Mouse (Mus musculus) gastrocnemius, postnatal 25 days (tissue): ENCODE measurements at regions not wholly inside any gene's neighbourhood (a gene's known extent, or its start where the extent isn't known, plus 50 kb on each side); places are given as distances from the start of the nearest gene placed in this dataset.
A peak's percentile ranks its signal among the peaks of the same experiment; 100 is the strongest.

ENCODE experiments used
- DNase-seq: peaks from one replicate; pipeline ENCODE4 v3.0.0; 2022

DNA sequence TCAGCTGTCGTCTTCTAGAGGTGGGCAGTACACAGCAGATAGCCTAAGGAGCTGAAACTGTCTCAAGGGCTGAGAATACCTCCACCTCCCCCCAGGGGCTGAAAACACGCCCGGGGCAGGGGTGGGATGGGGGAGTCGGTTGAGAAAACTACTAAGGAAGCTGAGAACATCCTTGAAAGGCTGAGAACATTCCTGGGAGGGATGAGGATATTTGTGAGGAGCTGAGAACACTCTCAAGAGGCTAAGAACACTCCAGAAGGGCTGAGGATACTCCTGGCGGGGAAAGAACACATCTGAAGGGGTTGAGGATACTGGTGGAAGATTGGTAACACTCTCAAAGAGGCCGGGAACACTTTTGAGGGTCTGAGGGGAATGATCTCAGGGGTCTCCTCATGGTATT lies 81.3 kb upstream of the Gm9887 start:
- no peak for DNase-seq

DNA sequence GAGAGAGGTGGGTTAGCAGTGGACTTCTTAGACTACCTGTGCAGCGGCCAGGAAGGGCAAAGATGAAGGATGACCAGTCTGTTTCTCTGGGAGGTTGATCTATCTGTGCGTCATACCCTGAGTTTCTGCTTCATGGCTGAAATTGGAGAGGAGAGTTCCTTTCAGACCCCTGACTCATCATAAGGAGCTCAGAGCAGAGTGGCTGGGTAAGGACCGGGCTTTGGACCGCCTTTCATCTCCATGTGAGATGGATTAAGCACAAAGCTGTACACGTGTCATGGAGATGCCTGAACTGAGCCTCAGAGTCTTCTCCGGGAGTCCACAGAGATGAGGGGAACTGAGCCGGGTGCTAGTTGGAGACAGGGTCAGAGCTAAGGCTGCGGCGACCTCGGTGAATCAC lies 80.7 kb upstream of the Gm9887 start:
- no peak for DNase-seq

DNA sequence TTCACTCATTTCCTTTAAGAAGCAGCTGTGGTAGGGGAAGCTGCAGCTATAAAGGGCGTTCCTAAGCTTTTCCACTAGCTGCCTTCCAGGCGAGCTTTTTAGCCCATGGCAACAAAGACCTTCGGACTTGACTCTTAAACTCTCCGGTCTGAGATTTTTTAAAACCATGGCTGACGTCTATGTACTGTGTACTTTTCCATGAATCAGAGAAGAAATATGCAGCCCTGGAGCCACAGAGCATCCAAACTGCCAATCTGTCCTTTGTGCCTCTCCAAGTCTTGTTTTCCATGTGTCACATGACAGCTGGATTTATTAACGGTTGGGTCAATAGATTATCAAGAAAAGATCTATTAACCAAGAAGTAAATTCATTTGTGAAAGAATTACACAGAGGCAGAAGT lies 78.9 kb upstream of the Gm9887 start:
- DNase-seq = peak; percentile 44

DNA sequence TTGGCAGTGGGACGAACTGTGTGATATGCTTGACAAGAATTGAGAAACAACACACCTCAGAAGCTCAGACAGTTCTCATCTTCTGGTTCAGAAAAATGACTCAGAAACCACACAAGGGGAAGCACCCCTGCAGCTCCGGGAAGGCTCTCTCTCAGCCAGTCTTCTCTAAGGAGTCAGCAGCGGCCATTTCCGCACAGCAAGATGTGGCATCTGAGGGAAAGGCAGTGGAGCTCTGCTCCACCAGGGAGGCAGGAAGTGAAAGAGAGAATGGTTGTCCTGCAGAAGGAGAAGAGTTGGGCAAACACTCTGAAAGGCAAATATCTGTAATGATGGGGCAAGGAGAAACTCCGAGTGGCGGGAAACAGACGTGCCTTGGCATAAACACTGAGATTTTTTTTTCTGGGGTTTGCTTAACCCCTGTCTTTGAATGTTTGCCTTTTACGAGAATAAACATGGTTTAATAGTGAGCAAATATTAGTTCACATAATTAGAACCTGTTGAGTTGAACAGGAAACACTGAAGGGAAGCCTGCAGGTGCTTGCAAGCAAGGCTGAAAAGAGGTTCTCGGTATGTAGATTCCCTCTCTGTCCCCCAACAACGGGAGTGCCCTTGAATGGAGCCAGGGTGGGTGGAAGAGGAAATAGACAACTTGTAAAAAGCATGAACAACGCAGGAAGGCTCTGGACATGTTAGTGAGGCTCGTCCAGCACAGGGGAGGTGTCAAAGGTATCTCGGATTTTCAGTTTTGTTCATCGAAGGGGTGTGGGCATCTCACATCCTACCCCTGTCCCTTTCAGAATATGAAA lies 75.9 kb upstream of the Gm9887 start:
- peak; percentile 39 for DNase-seq

DNA sequence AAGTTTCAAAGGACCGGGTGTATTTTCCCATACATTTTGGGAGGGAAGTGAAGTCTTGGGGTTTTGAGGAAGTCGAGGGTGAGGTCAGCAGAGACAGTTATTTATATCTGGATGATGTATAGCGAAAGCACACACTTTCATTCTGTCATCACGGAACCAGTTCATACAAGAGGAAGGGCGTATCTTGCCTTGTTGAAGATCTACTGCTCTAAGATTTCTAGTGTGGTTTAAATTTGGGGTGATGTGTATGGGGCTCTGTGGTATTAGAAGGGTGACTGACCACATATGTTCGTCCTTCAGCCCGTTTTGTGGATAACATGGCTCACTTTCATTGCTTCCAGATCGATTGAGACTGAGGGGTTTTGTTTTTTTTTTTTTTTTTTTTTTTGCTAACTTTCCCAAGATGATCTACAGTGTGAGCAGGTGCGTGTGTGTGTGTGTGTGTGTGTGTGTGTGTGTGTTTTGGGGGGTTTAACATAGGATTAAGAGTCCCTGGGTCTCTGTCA lies 75.1 kb upstream of the Gm9887 start:
- DNase-seq = no peak

DNA sequence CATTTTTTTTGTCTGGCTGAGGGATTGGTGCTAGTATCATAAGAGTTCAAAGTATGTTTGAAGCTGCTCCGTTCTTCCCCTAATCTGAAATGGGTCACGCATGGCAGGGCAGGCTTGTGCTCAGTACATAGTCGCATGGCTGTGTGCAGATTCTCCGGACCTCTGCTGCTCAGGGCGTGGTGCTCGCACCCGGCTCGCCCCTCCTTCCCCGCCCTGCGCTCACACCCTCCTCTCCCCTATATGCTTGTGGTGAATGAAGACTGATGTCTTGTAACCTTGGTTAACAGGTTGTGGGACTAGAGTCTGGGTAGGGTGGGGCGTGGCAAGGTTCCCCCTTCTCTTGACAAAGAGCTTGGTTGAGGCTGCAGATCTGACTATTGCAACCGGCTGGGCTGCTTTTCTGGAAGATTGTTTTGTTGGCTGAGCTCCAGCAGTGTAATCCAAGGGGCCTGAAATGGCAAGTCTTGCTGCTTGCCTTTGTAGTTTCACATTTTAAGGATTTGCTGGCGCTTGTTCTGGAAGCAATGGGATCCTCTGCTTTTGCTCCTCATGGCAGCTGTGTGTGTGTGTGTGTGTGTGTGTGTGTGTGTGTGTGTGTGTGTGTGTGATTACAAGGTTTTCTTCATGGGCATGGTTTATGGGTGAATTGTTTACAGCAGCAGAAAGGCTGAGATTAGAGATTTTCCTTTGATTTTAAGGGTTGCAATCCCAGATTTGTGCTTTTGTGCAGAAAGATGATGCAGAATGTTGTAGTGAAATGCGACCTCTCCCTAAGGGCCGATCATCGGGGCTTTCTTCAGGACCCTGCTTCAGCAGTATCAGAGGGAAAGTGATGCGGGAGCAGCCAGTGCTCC lies 74.4 kb upstream of the Gm9887 start:
- DNase-seq = peak; percentile 70

DNA sequence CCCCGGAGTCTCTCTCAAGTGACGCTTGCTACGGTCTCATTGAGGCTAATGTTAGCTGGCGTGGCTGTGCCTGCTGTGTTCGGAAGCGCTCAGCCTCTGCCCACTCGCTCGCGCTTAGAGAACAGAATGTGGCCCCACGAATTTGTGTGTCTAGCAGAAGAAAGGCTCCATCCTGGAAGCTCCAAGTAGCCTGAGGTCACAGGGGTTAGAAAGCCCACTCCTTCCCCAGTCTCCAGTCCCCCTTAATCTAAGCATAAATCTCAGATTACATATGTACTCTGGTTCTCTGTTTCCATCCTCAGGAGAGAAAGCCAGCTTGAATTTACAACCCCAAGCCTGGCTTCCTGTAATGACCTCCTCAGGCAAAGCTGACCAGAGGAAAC lies 73.8 kb upstream of the Gm9887 start:
- no peak for DNase-seq

DNA sequence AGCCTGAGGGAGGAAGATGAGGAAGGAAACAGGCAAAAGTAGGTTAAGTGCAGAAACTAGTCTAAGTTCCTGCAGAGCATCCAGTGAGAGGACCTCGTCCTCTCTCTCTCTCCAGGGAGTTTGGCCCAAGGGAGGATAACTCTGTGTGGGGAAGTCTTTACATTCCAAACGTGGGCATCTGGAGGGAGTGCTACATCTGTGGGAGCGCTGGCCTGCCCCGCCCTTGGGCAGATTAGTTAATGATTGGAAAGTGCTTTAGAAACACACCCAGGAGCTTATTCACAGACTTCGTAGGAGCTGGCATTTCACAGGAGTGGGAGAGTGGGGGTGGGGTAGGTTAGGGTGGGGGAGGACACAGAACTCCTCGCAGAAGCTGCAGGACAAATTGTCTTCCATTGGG lies 70.1 kb upstream of the Gm9887 start:
- DNase-seq = no peak

DNA sequence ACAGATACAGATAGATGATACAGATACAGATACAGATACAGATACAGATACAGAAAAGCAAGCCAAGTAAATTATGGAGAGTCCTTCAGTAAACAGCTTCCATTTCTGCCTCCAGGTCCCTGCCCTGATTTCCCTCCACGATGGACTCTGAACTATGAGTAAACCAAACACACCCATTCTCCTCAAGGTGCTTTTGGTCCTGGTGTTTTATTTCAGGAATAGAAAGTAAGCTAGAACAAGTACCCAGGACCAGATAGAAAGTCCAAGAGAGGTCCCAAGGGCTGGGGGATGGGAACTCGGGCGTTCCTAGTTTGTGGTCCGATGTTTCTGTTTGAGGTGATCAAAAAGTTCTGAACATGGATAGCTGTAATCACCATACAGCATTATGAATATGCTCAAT lies 69.5 kb upstream of the Gm9887 start:
- DNase-seq = no peak

DNA sequence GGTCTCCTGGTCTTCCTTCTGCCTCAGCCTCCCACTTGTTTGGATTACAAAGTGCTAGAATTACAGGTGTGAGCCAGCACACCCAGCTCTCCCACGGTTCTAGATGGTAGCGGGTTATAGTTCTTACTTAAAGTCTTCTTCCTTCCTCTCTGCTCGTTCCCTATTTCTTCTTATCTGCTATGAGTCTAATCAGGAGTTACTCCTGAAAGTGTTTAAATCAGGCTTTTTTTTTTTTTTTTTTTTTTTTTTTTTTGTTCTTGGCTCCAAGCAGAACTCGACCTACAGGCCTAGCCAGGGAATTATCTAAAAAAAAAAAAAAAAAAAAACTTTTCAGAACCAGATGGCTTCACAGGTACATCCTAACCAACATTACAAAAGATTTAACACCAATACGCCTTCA lies 66.0 kb upstream of the Gm9887 start:
- no peak for DNase-seq

DNA sequence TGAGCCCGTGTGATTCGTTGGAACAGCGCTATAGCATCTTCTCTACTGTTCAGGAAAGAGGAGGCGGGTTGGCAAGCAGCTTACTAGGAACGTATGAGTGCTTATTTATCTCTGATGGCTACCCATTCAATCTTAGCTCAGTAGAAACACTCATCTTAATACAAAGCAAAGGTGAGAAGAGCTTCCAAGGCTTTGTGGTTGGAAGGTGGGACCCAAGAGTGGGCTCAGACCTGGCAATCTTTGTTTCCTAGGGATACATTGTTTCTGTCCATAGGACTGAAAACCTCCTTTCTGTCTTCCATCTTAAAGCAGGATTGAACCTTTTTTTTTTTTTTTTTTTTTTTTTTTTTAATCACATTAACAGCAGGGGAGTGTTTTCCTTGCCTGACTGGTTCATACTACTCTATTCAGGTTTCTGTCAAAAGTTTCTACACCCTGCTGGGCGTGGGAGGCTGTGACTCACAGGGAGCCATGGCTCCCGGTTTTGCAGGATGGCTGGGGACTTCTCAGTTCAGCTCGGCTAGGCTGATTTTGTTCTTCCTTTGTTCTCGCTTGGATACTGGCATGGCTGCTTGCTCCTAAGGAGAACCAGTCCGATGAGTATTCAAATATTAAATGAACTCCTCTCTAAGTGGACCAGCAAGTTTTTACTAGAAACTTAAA lies 64.7 kb upstream of the Gm9887 start:
- DNase-seq = no peak

DNA sequence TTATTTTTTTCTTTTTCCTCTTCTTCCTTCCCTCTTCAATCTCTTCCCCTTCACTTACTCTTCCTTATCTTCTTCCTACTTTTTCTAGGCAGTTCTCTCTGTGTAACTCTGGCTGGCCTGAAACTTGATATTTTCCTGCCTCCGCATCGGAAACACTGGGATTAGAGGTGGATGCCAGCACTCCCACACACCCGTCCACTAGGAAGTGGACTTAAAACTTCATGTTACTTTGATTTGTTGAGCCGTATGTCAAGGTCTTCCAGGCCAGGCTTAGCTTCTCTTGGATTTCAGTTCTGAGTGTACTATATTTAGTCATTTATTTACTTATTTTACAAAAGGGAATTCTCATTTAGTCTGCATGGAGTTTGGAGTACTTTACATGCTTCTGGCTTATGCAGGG lies 62.1 kb upstream of the Gm9887 start:
- DNase-seq = no peak

DNA sequence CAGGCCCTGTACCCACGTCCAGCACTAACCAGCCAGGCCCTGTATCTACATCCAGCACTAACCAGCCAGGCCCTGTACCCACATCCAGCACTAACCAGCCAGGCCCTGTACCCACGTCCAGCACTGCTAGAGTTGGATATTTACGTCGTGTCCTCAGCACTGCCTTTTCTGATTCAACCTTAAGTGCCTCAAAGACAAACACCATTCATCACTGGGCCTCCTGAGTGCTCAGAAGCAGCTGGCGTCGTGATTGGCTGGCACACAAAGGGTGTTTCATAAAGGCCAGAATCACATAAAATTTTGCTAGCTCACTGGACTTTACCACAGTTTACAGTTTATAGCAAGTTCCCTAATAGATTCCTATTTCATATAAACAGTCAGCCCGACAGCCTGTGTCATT lies 59.8 kb upstream of the Gm9887 start:
- no peak for DNase-seq

DNA sequence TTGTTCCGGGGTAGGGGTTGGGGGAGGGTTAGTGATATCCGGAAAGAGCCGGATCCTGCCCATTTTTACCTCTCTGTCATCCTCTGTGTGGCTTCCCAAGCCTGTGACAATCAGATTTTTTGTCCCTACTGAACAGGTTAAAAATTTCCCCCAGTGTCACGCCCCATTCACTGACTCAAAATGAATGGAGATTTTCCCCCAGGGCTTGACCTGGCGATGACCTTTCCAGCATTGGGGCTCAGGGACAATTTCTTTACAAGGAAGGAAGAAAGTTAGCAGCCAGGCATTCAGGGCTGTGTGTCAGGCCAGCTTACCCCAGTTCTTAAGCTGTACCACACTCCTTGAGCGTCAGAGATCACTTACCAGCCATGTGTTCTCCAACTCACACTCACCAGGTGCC lies 55.9 kb upstream of the Gm9887 start:
- no peak for DNase-seq

DNA sequence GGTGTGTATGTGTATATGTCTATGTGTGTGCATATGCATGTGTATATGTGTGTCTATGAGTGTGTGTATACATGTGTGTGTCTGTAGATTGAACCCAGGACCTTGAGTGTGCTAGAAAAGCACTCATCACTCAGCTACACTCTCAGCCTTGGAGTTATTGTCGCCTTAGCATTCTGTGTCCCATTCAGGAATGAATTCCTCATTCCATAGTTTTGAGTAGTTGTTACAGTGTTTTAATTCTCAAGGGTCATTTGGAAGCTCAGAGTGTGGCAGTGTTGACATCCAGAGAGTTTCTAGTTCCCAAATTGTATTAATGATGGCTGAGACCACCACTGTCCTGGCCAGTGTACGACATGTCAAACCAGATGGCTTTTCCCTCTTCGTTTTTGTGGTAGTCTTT lies 53.4 kb upstream of the Gm9887 start:
- DNase-seq = no peak

DNA sequence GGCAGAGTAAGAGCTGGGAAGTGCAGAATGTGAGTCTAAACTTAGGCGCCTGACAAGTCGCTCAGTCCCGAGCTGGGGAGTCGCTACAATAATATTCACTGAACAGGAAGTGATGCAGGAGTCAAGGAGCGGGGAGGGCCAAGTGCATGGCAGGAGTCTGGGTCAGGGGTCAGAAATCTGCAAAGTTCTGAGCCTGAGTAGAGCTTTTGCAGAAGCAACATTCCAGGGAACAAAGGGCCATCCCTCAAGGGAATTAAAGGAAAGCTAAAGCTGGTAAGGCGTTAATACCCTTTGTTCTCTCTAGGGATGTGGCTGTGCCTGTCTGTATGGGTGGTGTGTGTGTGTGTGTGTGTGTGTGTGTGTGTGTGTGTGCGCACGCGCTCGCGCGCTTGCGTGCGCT lies 52.7 kb upstream of the Gm9887 start:
- no peak for DNase-seq
